Mouse (Mus musculus) thymus, postnatal 10 days (tissue): ENCODE measurements around the gene Wnt5a.

Source experiments
- DNase-seq, 2 experiments: peaks; one replicate each; pipeline ENCODE4 v3.0.0; 2021; ENCODE audit warnings: low spot score in 2 of 2

The Wnt5a gene

GRCm38 (mm10) chr14:28504101-28505050, at the start of gene Wnt5a:
Wnt5a (plus strand) TSS chr14:28504750.
- no peak for DNase-seq

GRCm38 (mm10) chr14:28456372-28457076, 48.0 kb upstream of the Wnt5a start:
- no peak for DNase-seq

- no peak for DNase-seq
These were observed 47.1 kb upstream of the Wnt5a start for GRCm38 (mm10) chr14:28457428-28457827.

GRCm38 (mm10) chr14:28467956-28468355, 36.6 kb upstream of the Wnt5a start:
- DNase-seq = no peak

- DNase-seq = no peak
These were observed 34.9 kb upstream of the Wnt5a start for GRCm38 (mm10) chr14:28469696-28470095.

GRCm38 (mm10) chr14:28470212-28470611, 34.3 kb upstream of the Wnt5a start:
- no peak for DNase-seq

- no peak for DNase-seq
These were observed 29.5 kb upstream of the Wnt5a start for GRCm38 (mm10) chr14:28475012-28475411.

GRCm38 (mm10) chr14:28475421-28475820, 29.1 kb upstream of the Wnt5a start:
- DNase-seq = no peak

- DNase-seq = no peak
These were observed 27.8 kb upstream of the Wnt5a start for GRCm38 (mm10) chr14:28476746-28477145.

- no peak for DNase-seq
These were observed 23.7 kb upstream of the Wnt5a start for GRCm38 (mm10) chr14:28480866-28481265.

GRCm38 (mm10) chr14:28493806-28494205, 10.7 kb upstream of the Wnt5a start:
- no peak for DNase-seq

GRCm38 (mm10) chr14:28494273-28494672, 10.3 kb upstream of the Wnt5a start:
- no peak for DNase-seq

- DNase-seq = no peak
These were observed 3.2 kb upstream of the Wnt5a start for GRCm38 (mm10) chr14:28501216-28501878.

GRCm38 (mm10) chr14:28503276-28503675, 1.3 kb upstream of the Wnt5a start:
- DNase-seq = no peak

GRCm38 (mm10) chr14:28505051-28505585, 568 bp downstream of the Wnt5a start:
- DNase-seq = no peak

GRCm38 (mm10) chr14:28505586-28506375, 1.2 kb downstream of the Wnt5a start:
- DNase-seq = no peak

GRCm38 (mm10) chr14:28506376-28506831, 1.9 kb downstream of the Wnt5a start:
- no peak for DNase-seq

GRCm38 (mm10) chr14:28507011-28507410, 2.5 kb downstream of the Wnt5a start:
- no peak for DNase-seq

GRCm38 (mm10) chr14:28507471-28507870, 2.9 kb downstream of the Wnt5a start:
- no peak for DNase-seq

- DNase-seq = no peak
These were observed 4.0 kb downstream of the Wnt5a start for GRCm38 (mm10) chr14:28508288-28509258.
